Mouse (Mus musculus): Measurements from ENCODE around the gene Eif3c. TPM values are rescaled to one million over a fixed set of nuclear protein-coding genes. Genes with fewer than 3 reads are reported as not detected.
A peak's percentile ranks its signal among the peaks of the same experiment; 100 is the strongest.

Gene Eif3c
- total and polyA plus RNA-seq, 3 experiments = 233 to 819 (median 404) TPM

DNA sequence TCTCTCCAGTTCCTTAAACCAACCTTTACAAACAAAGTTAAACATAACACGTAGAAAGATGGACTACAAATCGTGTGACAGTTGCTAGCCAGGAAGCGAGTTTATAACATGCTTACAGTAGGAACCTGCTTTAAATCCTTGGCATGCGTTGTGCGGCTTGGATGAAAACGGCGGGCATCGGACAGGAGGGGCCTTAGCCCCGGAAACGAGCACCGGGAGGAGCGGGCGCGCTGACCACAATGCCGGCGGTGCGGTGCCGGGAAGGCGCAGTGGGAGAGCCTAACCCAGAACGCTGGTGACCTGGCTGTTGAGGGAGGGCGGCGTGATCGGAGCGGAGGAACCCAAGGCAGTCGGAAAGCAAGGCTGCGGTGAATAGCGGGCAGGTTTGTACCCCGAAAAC lies 30.4 kb downstream of the Eif3c start (continued):
- TF ChIP-seq E2F4 (IDR thresholded peaks at IDR 0.05; ENCODE audit: borderline replicate concordance, low read depth, low read length) (no peak), JUND (IDR thresholded peaks at IDR 0.05; ENCODE audit: low read depth, low read length) (no peak)

DNA sequence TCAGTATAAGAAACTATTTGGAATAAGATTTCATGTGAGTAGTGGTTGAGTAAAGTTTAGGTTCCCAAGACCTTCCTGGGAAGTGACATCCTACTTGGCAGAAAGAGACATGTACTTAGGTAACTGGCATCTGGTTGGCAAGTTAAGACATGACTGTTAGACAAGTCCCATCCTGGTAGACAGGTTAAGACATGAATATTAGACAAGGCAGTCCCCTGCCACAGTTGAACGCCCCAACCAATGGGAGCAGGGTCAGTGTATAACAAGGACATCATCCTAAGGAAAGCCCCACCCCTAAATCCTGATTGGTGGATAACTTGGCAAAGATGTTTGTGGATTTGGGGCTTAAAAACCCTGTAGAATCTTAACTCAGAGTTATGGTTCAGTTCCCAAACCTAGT lies 32.8 kb downstream of the Eif3c start:
- Histone ChIP-seq H3K27ac (ENCODE audit: control insufficient read depth, low read depth, low read length) (no peak overlapping the region), H3K9ac (ENCODE audit: control insufficient read depth, low read depth, low read length, poor library complexity, severe bottlenecking) (no peak overlapping the region), H3K4me3 (ENCODE audit: control insufficient read depth in 1 of 2, insufficient read depth in 1 of 2, low read depth in 2 of 2, low read length in 2 of 2) (no peak overlapping the region), H3K9me3 (replicated peaks; ENCODE audit: insufficient read depth, low read length) (no peaks in the 10 kb centered on the region), H3K36me3 (ENCODE audit: control insufficient read depth in 1 of 2, insufficient read depth in 2 of 2, low read length in 2 of 2) (peaks cover 0 to 9% of the 10 kb centered on the region in 2 experiments; a peak in 1 of 4 replicates), H3K4me1 (ENCODE audit: control insufficient read depth in 1 of 2, insufficient read depth in 2 of 2, low read length in 2 of 2) (peaks cover 0 to 8% of the 10 kb centered on the region in 2 experiments; a peak in 2 of 4 replicates), H3K27me3 (ENCODE audit: control insufficient read depth in 1 of 2, insufficient read depth in 2 of 2, low read length in 2 of 2) (no peaks in the 10 kb centered on the region), H3K79me2 (ENCODE audit: control insufficient read depth, insufficient read depth, low read length, poor library complexity) (no peaks in the 10 kb centered on the region; the same call in 1 of the 2 replicates)
- TF ChIP-seq E2F4 (IDR thresholded peaks at IDR 0.05; ENCODE audit: borderline replicate concordance, low read depth, low read length) = no peak
- TF ChIP-seq USF2 (IDR thresholded peaks at IDR 0.05; ENCODE audit: borderline replicate concordance in 1 of 2, insufficient read depth in 1 of 2, low read depth in 1 of 2, low read length in 2 of 2) = no peak
- TF ChIP-seq POLR2A (IDR thresholded peaks at IDR 0.05; ENCODE audit: control insufficient read depth in 1 of 2, insufficient read depth in 1 of 2, low read depth in 1 of 2, low read length in 2 of 2, poor library complexity in 1 of 2) = no peak
- TF ChIP-seq NELFE (IDR thresholded peaks at IDR 0.05; ENCODE audit: low read depth, low read length) = no peak
- TF ChIP-seq CHD1 (IDR thresholded peaks at IDR 0.05; ENCODE audit: low read depth, low read length) = no peak
- TF ChIP-seq MAFK (IDR thresholded peaks at IDR 0.05; ENCODE audit: borderline replicate concordance, low read depth, low read length) = no peak
- TF ChIP-seq TCF12 (IDR thresholded peaks at IDR 0.05; ENCODE audit: low read depth, low read length) = no peak
- TF ChIP-seq EP300 (IDR thresholded peaks at IDR 0.05; ENCODE audit: low read depth in 1 of 2, low read length in 2 of 2) = no peak
- TF ChIP-seq MEF2A (IDR thresholded peaks at IDR 0.05; ENCODE audit: extremely low read depth, insufficient replicate concordance, low read depth, low read length, poor library complexity, severe bottlenecking) = no peak
- TF ChIP-seq RAD21 (IDR thresholded peaks at IDR 0.05; ENCODE audit: low read depth, low read length) = no peak
- no peak for TF ChIP-seq USF1 (IDR thresholded peaks at IDR 0.05; ENCODE audit: low read depth, low read length)
- TF ChIP-seq TAL1 (IDR thresholded peaks at IDR 0.05; ENCODE audit: low read length) = no peak
- TF ChIP-seq MAX (IDR thresholded peaks at IDR 0.05; ENCODE audit: low read length) = no peak
- TF ChIP-seq MAZ (IDR thresholded peaks at IDR 0.05; ENCODE audit: low read depth, low read length) = no peak
- DNase-seq (ENCODE audit: low read depth, low spot score) = no peak

DNA sequence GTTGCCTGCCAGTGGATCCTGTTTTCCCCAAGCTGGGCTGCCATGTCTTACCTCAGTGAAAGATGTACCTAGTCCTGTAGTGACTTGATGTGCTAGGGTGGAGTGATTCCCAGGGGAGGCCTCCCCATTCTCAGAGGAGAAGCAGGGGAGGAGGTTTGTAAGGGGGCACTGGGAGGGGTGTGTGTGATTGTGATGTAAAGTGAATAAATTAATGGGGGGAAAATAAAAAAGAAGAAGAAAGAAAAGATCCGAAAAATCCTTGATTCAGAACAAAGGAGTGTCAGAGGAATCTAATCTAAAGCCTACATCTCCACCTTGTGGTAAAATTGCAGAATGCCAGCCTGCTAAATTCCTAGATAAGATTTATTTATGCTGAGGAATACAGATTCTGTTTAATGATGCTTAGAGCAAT lies 38.0 kb downstream of the Eif3c start:
- Histone ChIP-seq H3K9me3 (replicated peaks; ENCODE audit: insufficient read depth, low read length) (no peaks in the 10 kb centered on the region), H3K4me1 (ENCODE audit: control insufficient read depth in 1 of 2, insufficient read depth in 2 of 2, low read length in 2 of 2) (no peaks in the 10 kb centered on the region), H3K9ac (ENCODE audit: control insufficient read depth, low read depth, low read length, poor library complexity, severe bottlenecking) (no peak overlapping the region), H3K27me3 (ENCODE audit: control insufficient read depth in 1 of 2, insufficient read depth in 2 of 2, low read length in 2 of 2) (no peaks in the 10 kb centered on the region; a peak in 1 of 4 replicates), H3K27ac (ENCODE audit: control insufficient read depth, low read depth, low read length) (no peak overlapping the region), H3K79me2 (ENCODE audit: control insufficient read depth, insufficient read depth, low read length, poor library complexity) (no peaks in the 10 kb centered on the region), H3K4me3 (ENCODE audit: control insufficient read depth in 1 of 2, insufficient read depth in 1 of 2, low read depth in 2 of 2, low read length in 2 of 2) (no peak overlapping the region), H3K36me3 (ENCODE audit: control insufficient read depth in 1 of 2, insufficient read depth in 2 of 2, low read length in 2 of 2) (no peaks in the 10 kb centered on the region)
- DNase-seq (ENCODE audit: low read depth, low spot score) = peak; percentile 62
- TF ChIP-seq TAL1 (IDR thresholded peaks at IDR 0.05; ENCODE audit: low read length) (no peak), E2F4 (IDR thresholded peaks at IDR 0.05; ENCODE audit: borderline replicate concordance, low read depth, low read length) (no peak), RCOR1 (IDR thresholded peaks at IDR 0.05; ENCODE audit: low read depth, low read length) (no peak), KAT2A (conservative IDR thresholded peaks at IDR 0.05; ENCODE audit: low read depth, low read length) (no peak), ZNF384 (IDR thresholded peaks at IDR 0.05; ENCODE audit: low read depth, low read length) (no peak), BHLHE40 (IDR thresholded peaks at IDR 0.05; ENCODE audit: borderline replicate concordance, low read depth, low read length) (no peak), EP300 (IDR thresholded peaks at IDR 0.05; ENCODE audit: low read depth in 1 of 2, low read length in 2 of 2) (no peak), USF2 (IDR thresholded peaks at IDR 0.05; ENCODE audit: borderline replicate concordance in 1 of 2, insufficient read depth in 1 of 2, low read depth in 1 of 2, low read length in 2 of 2) (no peak), POLR2AphosphoS2 (IDR thresholded peaks at IDR 0.05; ENCODE audit: low read length) (no peak), CHD2 (IDR thresholded peaks at IDR 0.05; ENCODE audit: low read length) (no peak), USF1 (IDR thresholded peaks at IDR 0.05; ENCODE audit: low read depth, low read length) (no peak), CHD1 (IDR thresholded peaks at IDR 0.05; ENCODE audit: low read depth, low read length) (no peak), SIN3A (IDR thresholded peaks at IDR 0.05; ENCODE audit: low read length) (peak; percentile 40; the same call in 1 of the 2 replicates), MXI1 (IDR thresholded peaks at IDR 0.05; ENCODE audit: low read depth, low read length) (no peak), HCFC1 (IDR thresholded peaks at IDR 0.05; ENCODE audit: low read depth, low read length) (no peak), RAD21 (IDR thresholded peaks at IDR 0.05; ENCODE audit: low read depth, low read length) (peak; percentile 98), ETS1 (IDR thresholded peaks at IDR 0.05; ENCODE audit: low read depth, low read length) (no peak), NELFE (IDR thresholded peaks at IDR 0.05; ENCODE audit: low read depth, low read length) (no peak), GABPA (IDR thresholded peaks at IDR 0.05; ENCODE audit: low read depth, low read length) (no peak), MYC (IDR thresholded peaks at IDR 0.05; ENCODE audit: low read depth, low read length) (no peak), GATA1 (IDR thresholded peaks at IDR 0.05; ENCODE audit: low read depth, low read length) (peak; percentile 65; the same call in 1 of the 2 replicates), MYB (IDR thresholded peaks at IDR 0.05; ENCODE audit: low read depth, low read length) (no peak)

Data from MEL (cell line).